Mouse (Mus musculus): Measurements from ENCODE around the gene Ascl4.

Ascl4 gene

DNA sequence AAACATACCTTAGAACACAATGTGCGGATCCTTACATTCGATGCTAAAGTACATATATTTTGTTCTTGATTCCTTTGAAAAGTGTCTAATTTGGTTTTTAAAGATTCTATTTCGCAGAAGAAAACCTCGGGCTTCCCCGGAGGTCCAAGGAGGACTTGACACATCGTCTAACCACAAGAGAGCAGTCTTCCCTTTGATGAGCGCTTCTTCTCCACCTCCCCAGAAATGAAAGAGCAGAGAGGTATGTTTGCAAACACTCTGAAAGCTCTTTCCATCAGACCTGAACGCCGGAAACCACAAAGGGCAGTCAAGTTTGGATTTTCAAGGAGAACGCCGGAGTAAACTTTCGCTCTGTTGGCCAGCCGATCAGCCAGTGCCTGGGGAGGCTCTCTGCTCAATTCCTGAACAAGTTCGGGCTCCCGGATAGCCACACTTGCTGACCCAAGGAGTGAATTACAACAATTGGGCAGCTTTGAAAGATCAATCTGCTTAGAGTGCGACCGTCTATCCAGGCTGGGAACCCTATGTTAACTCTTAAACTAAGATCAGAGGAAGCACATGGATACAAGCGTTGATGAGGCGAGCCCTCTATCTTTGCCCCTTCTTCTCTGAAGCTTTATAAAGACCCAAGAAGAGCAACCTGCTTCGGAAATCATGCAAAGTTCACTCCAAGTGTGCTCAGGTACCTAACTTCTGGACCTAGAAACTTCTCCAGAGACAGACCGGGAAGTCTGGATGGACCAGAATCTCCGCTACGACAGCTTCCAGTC is at the start of gene Ascl4:
Gene Ascl4 (plus strand): TSS at position 6 of the 770 bp plus-strand sequence.
- no peak for DNase-seq (ENCODE audit: low read depth)

DNA sequence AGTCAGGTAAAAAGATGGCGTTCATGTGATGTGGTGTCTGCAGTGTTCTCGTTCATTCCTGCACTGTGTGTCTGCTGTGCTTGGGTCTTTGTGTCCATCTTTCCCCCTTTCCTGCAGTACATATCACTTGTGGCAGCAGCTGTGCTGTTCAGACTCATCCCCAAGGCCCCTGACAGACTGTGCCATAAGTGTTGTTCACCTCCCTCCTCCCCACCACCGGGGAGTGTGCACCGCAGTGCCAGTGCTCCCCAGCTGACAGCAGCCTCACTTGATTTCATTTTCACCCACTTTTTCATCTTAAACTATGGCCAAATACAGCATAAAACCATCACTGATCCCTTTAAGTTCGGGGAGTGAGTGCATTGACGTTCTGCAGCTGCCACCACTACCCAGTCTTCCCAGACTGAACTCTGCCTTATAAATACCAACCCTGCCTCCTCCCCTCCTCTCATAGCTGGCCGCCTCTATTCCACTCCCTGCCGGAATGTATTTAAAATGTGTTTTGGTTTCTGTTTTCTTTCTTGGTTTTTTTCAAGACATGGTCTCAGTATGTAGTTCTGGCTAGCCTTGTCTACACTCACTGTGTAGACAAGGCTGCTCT is 47.5 kb upstream of the Ascl4 start:
- no peak for DNase-seq (ENCODE audit: low read depth)

DNA sequence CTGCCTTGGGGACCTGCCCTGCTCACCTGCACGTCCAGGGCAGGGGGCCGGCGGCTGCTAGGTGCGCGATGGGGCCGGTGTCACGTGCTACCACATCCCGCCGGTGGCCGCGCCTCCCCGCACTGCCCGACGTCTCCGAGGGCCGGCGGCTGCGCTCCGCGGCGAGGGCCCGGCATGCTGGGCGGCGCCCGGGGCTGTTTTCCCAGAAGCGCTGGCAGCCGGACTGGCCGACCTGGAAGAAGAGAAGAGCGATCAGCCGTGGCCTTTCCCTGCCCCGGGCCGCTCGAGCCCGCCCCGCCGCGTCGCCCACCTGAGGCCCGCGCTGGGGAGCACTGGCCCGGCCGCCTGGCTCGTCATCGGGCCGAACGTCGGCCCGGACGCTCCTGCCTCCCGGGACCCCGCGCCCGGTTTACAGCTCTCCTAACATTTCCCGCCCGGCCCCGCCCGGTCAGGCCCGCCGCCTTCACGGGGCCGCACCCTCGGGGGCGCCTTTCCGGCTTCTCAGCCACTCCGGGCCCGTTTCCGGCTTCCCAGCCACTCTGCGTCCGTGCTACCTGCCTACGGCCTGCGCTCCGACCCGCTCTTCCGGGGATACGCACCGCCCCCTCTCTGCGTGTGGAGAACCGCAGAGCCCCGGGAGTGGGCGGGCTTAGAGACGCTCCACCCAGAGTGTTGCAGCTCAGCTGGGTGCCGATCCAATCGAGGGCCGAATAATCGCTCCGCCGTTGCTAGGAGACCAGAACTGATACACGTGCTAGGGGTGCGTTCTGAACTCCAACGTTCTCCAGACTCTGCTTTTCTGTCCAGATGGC is 10.8 kb upstream of the Ascl4 start, which contains the start of gene Prdm4:
Gene Prdm4 (minus strand): TSS at position 645 of the 812 bp plus-strand sequence.
- peak; percentile 96 for DNase-seq (ENCODE audit: low read depth)

DNA sequence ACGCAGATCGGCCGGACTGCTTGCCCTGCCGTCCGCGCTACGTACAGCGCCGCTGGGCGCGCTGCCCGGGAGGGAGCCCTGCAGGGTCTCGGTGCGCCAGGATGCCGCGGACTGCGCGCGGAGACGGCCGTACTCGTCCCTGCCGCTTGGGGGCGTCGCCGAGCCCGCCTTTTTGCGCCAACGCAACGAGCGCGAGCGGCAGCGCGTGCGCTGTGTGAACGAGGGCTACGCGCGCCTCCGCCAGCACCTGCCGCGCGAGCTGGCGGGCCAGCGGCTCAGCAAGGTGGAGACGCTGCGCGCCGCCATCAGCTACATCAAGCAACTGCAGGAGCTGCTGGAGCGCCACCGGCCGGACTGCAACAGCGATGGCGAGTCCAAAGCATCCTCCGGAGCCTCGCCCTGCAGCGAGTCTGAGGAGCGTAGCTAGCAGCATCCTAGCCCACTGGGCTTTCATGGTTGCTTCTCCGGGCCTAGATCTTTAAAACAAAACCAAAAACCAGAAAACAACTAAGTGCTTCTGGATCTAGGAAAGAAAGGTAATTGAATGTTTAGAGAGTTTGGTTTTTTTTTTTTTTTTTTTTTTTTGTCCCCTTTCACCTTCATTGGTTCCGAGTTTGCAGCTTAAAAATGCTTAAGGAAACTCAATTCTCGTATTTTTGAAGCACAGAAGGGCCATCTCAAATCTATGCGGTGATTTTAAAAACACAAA is 1.2 kb downstream of the Ascl4 start:
- DNase-seq (ENCODE audit: low read depth) = no peak

DNA sequence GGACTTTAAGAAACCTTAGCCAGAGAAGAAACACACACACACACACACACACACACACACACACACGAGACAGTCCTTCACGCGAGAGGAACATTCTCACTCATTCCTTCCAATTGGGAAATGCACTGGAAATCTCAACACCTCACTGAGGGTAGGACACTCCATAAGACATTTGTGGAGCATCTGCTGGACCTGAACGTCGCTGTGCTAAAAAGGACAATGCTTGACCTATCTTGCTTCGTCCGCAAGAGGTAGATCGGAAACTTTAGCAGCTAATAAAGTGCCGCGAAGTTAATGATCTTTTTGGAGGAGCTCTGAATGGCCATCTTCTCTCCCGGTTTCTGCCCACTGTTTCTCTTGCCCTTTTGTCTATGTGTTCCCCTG is 1.7 kb downstream of the Ascl4 start:
- DNase-seq (ENCODE audit: low read depth) = no peak

DNA sequence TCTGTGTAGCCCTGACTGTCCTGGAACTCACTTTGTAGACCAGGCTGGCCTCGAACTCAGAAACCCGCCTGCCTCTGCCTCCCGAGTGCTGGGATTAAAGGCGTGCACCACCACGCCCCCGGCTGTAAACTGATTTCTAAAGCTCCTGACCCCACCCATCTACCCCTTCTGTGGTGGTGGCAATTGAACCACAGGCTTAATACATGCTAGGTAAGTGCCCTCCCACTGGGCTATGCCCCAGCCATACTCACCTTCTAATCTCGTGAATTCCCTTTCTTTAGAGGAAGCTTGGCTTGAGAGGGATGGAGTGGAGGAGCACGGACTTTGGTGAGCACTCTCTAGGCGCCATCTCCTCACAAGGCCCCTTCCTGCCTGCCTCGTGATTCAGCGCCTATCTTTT is 2.5 kb downstream of the Ascl4 start:
- DNase-seq (ENCODE audit: low read depth) = no peak

DNA sequence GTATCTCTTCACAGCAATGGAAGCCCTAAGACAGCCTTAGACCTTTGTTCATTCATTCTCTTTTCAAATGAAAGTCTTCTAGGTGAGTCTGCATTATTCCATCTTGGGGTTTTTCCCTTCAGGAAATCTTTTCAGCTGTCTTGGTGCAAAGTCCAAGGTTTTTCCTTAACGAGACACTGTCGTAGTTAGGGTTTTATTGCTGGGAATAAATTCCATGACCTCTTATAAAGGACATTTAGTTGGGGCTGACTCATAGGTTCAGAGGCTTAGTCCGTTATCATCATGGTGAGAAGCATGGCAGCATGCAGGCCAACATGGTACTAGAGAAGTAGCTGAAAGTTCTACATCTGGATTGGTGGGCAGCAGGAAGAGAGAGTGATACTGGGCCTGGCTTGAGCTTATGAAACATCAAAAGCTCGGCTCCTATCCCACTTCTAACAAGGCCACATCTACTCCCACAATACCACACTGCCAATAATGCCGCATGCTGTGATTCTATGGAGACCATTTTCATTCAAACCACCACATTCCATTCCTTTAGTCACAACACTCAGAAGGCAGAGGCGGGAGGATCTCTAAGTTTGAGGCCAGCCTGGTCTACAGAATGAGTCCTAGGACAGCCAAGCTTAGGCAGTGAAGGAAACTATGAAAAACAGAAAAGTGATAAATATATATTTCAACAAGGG is 8.9 kb downstream of the Ascl4 start:
- no peak for DNase-seq (ENCODE audit: low read depth)

DNA sequence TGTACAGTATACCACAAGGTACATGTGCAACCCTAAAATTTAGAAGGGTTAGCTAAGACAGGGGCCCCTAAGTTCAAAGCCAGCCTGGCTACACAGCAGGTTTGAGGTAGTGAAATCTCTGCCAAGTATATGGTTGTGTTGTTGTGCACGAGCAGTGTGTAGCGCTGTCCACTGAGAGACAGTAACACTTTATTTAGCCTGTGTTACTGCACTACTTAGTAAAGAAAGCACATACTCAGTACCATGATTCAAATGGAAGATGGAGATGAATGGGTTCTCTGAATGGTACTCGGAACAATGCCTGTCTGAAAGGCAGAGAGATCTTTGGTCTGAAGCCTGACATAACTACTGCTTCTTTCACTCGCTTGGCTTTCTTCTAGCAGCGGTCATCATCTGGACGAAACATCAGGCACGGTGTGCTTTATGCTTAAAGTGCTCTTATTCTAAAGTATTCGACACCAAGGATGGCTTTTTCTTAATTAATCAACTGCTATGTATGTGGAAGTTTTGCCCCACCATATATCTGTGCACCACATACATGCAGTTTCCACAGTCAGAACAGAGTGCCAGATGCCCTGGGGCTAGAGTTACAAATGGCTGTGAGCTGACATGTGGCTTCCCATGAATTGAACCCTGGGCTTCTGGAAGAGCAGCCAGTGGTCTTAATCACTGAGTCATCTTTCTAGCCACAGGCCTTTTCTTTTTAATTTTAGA is 21.2 kb downstream of the Ascl4 start:
- no peak for DNase-seq (ENCODE audit: low read depth)

DNA sequence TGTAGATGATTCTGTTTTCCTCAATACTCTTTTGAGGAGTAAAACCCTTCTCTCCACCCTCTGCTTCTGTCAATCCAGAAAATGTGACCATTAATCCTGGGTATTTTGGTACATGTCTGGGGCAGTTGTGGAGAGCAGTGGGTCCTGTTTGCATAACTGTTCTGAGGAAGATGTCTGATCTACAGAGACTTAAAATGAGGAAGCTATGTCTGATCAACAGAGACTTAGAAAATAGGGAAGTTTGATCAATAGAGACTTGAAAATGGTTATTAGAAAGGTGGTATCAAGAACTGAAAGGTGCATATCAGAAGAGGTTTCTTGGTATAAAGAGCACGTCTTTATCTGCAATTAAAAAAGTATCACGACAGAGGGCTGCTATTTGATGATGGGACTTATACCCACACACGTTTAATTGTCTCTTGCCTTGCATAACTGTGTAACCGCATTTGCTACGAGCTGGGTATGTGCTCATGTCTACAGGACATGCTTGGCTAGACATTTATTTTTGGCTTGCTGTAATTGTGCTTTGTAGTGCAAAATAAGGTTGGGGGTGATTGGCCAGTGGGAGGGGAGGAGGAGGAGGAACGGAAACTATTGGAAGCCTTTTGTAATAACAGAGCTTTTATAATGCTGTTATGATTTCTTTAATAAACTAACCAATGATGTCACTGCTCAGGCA is 24.4 kb downstream of the Ascl4 start:
- no peak for DNase-seq (ENCODE audit: low read depth)

DNA sequence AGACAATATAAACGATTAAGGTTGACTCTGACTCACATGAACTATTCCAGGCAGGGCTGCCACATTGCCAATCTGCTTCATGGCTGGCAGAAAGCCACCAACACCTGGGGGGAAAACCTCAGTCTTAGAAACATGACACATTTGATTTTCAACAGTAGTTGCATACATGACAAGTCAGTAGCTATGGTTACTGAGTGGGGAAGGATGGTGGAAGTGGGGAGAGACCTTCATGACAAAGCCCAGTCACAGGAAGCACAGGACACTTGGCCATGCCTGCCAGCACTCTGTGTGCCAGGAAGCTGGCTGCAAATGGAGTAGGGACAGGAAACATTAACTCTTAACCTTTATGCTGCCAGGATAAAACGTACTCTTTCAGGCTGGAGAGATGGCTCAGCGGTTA is 25.9 kb downstream of the Ascl4 start:
- DNase-seq (ENCODE audit: low read depth) = no peak

DNA sequence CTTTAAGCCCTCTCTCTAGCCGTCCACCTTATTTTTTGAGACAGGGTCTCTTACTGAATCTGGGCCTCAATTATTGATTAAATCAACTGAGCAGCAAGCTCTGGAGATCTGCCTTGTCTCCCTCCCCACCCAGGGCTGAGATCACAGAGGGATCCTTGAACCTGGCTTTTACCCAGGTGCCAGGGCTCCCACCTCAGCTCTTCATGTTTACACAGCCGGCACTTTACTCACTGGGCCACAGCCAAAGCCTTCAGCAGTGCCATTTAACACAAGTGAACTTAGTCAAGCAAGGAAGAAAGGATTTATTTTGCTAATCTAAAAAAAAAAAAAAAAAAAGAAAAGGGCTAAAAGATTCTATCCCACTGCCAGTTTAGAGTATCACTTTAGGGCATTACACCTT is 26.9 kb downstream of the Ascl4 start:
- no peak for DNase-seq (ENCODE audit: low read depth)

DNA sequence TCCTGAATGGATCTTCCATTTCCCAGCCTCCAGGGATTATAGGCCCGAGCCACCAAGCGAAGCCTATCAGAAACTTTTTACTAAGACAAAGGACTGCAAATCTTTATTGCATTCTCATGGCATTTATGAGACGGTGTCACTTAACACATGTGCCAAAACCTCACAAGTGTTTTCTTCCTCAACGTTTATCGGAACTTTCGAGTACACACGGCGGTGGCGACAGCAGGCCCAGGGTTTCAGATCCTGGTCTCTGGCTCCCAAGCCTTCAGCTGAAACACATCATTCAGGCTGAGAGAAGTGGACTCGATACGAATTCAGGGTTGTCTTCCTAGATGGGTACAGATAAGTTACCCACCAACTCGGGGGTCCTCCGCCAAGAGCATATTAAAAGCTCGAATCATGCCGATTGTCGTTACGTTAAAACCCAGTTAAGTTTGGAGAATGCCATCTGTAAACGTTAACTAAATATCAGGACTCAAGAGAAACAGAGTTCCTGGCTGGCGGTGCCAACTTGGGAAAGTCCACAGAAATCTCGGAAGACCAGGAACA is 29.5 kb downstream of the Ascl4 start:
- DNase-seq (ENCODE audit: low read depth) = no peak

DNA sequence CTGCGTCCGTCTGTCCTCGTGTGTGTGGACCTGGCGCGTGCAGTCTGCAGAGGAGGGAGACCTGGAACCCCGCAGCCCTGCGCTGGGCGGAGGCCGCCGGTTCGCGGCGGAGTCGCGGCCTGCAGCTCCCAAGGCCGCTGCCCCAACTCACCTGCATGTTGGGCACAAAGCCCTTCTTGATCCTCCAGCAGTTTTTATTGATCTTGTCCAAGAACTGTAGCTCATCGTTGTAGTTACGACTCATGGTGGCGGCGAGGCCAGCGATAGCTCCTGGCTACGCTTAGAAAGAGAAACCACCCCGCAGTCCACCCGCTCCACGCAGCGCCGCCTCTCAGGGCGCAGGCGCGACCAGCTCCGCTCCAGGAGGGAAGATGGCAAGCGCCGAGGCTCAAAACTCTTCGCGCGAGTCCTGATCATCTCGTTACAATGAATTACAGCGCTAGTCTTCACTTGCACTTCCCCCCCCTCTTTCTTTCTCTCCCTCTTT is 30.0 kb downstream of the Ascl4 start, which contains the start of gene Rtcb:
Gene Rtcb (minus strand): TSS at position 360 of the 487 bp plus-strand sequence.
- peak; percentile 88 for DNase-seq (ENCODE audit: low read depth)

DNA sequence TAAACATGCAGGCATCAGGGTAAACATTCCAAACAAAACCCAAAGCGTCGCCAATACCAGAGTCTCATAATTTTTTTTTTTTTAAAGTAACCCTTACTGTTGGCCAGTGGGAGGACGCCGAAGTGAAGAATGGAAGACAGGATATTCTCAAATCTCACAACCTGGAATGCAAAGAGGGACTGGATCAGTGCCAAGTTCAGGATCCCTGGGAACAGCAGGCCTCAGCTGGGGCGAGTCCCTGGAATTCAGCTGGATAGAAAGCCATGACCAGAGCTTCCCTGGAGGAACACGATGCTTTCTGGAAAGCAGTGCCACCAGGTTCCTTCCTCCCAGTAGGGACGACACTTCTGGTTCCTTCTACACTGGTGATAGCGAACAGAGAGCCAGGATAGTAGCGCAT is 35.4 kb downstream of the Ascl4 start:
- no peak for DNase-seq (ENCODE audit: low read depth)

DNA sequence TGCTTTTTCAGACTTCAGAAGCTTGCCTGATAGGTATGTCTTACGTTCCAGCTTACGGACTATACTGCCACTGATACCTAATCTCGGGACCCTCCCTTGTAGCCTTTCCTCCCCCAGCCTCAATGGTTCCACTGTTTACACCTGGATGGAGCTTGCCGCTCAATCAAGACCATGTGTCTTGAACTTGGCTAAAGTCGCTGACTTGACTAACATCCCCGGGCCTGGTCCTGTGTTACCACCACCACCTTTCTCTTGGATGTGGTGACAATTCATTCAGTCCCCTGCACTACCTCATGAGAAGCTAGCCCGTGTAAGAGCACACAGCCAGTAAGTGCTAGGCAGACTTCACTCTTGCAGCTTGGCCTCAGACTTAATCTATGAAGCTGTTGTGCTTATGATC is 36.8 kb downstream of the Ascl4 start:
- DNase-seq (ENCODE audit: low read depth) = no peak

DNA sequence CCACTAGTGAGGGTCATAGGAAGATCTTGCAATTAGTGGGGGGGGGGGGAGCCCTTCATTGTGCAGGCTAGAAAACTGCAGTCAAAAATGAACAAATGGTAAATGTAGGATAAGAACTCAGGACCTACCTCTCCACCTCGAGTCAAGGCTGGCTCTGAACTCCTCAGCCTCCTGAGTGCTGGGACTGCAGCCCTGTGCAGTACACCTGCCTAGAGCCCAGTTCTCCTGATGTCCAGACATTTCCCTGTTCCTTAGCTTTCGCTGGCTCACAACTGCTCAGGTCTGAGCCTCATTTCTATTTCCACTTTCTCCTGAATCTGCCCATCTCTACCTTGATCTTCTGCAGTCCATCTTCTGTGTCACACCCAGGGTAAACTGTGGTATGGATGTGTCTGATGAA is 39.0 kb downstream of the Ascl4 start:
- no peak for DNase-seq (ENCODE audit: low read depth)

DNA sequence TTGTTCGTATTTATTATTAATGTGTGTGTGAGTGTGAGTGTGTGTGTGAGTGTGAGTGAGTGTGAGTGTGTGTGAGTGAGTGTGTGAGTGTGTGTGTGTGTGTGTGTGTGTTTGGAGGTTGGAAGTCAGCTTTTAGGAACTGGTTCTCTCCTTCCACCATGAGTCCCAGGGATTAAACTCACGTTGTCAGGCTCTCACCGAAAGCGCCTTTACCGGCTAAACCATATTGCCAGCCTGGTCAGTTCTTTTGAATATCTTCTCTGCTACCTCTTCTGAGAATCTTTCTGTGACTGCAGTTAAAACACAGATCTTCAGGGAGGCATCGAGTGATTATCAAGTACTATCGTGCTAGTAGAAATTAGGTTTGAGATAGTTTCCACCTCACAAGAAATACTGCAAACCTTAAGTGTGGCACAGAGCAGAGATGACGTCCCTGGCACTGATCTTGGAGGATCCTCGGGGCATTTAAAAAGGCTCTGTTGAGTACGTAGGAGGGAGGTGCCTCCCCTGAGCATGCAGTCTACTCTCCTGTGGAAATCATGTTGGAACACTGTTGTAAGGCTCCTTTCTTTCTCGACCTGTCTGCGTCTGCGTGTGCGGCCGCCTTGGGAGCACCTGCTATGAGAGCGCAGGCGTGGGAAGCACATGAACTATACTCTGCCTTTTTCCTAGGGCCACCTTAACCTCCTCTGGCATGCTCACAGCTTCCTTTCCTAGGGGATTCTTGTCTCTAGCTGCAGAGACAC is 40.1 kb downstream of the Ascl4 start:
- no peak for DNase-seq (ENCODE audit: low read depth)

DNA sequence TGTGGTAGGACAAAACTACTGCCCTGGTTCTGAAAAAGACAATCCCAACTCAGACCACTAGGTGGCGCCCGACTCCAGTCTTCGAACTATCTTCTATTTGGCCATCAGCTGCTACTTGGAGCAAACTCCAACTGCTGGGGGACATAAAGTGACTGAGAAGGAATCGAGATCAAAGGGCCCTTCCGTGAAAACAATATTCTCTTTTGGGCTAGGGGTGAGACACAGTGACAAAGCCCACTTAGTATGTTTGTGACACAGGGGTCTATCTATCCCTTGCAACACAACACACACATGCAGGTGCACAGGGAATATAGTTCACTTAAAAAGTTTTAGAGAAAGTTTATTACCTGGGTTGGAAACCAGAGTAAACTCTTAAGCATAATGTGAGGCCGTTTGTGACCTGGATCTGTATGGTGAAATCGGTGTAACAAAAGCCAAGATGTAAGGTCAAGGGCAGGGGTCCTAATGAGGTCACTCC is 40.7 kb downstream of the Ascl4 start:
- no peak for DNase-seq (ENCODE audit: low read depth)

DNA sequence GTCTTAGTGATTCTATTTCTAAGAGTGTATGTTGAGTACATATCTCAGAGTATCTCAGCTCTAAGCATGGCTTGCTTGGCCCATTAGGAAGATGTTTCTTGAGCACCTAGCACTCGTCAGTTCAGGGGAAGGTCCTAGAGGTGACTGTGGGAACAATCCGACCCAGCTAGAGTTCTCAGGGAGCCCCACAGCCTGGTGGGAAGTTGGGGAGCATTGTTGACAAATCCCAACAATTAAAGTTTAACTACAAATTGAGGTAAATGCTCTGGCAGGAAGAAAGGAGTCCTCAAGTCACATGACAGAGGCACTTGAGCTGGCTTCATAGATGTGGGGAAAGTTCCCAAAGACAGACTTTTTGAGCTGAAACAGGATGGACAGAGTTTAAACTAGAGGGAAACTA is 41.2 kb downstream of the Ascl4 start:
- no peak for DNase-seq (ENCODE audit: low read depth)

Data from fibroblast of lung, adult 2 months (primary cell).